16 mouse cellular contexts compared by ENCODE assay signal in genomic region chr13:55981041-55981440, GRCm38 (mm10).
"Had no signal": no experiment of that assay in that cellular context is flagged by ENCODE, and none has a peak within 500 bp of the region (broad histone marks: within the 10 kb centered on the region; RNA-seq: fewer than 3 reads in every experiment).

No protein-coding gene starts in this region.

- H3K4me3 ChIP-seq: intestine, embryonic 15.5 days; layer of hippocampus, adult 2 months; left cerebral cortex, adult 2 months; liver, embryonic 13.5 days had no signal

- H3K27ac ChIP-seq: intestine, embryonic 15.5 days; layer of hippocampus, adult 2 months; left cerebral cortex, adult 2 months; liver, embryonic 13.5 days had no signal

- H3K9ac ChIP-seq: intestine, embryonic 15.5 days; liver, embryonic 13.5 days had no signal

- ATAC-seq: intestine, embryonic 15.5 days had no signal

- H3K4me2 ChIP-seq: intestine, embryonic 15.5 days; liver, embryonic 13.5 days; midbrain, embryonic 11.5 days had no signal

- H3K4me1 ChIP-seq: liver, embryonic 13.5 days had no signal

- H3K9me3 ChIP-seq: intestine, embryonic 15.5 days; liver, embryonic 13.5 days had no signal

- DNase-seq: kidney, adult 18-20 months; kidney, adult 9 months; kidney, postnatal 14 days; layer of hippocampus, postnatal 36 days; left cerebral cortex, postnatal 4 days; liver, embryonic 13.5 days; lung, adult 2 months; lung, postnatal 14 days; midbrain, embryonic 14.5 days; right cerebral cortex, postnatal 4 days; thymus, adult 2 months; thymus, postnatal 4 days had no signal

- H3K36me3 ChIP-seq: intestine, embryonic 15.5 days; liver, embryonic 13.5 days had no signal
